Mouse (Mus musculus): ENCODE measurements around the gene Tlcd1.

DNA sequence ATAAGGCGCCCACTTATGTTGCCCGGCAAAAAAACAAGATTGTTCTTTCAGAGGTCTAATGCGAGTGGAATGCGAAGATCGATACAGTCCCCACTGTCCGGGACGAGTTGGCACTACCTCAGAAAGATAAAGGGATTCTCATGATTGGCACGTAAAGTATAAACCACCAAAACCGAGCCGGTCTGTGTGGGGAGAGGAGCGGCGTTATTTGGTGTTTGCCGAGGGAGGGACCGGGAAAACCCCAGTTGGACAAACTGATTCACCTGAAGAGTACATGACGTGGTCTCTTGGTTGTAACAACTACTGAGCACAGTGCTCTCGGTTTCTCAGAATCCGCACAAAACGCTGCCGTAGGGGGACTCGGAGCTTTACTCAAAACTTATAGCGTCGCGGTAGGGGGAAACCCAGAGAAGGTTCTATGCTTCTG is 407 bp downstream of the Tlcd1 start:
- no peak for TF ChIP-seq POLR2A (IDR thresholded peaks at IDR 0.05; ENCODE audit: low read depth, low read length)
- TF ChIP-seq CTCF (conservative IDR thresholded peaks at IDR 0.05; ENCODE audit: insufficient read depth, insufficient read length, low read depth, low read length): no peak

Measured in kidney, adult 2 months (tissue).